Mouse (Mus musculus) heart, adult 2 months (tissue): ENCODE measurements around the gene D630023F18Rik.

Experiments used
- CTCF ChIP-seq: fragments of 200-600 bp; IDR thresholded peaks from 2 replicates; pipeline ENCODE4 v1.8.1; 2022; ENCODE audit warnings: antibody characterized with exemption, mild to moderate bottlenecking, moderate library complexity
- EP300 ChIP-seq: fragments of 200-500 bp; IDR thresholded peaks from 2 replicates; pipeline ENCODE4 v1.6.1; 2011; ENCODE audit warnings: low read depth, low read length, control low read depth; ENCODE audit not compliant: insufficient read depth
- POLR2A ChIP-seq: fragments of 200-500 bp; IDR thresholded peaks from 2 replicates; pipeline ENCODE4 v1.6.1; 2011; ENCODE audit warnings: mild to moderate bottlenecking, low read depth, low read length, control low read depth; ENCODE audit not compliant: insufficient read depth

GRCm38 (mm10) chr1:65096953-65097352, 26.1 kb downstream of the D630023F18Rik start:
- TF ChIP-seq EP300, result no peak
- TF ChIP-seq CTCF, result no peak
- no peak for TF ChIP-seq POLR2A
